Comparison of ENCODE assay signal across 33 mouse cellular contexts in the genomic region with DNA sequence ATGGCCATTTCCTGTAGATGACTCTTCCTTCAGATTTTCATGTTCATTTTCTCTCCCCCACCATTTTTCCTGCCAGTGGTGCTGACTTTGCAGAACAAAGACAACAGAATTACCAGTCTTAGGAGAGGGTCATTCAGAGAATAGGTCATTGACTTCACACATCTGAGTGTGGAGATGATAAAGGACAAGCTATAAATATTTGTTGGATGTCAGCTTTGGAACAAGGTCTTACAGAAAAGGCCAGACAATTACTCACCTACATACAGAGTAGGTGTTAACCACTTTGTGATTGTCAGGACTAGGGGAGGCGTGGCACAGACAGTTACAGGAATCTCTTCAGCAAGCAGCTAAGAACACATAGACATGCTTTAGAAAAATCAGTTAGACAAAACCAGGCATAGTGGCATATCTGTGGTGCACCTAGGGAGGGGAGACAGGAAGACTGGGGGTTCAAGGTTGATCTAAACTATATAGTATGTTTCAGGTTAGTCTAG. TPM values are rescaled to one million over a fixed set of nuclear protein-coding genes. Genes with fewer than 3 reads are reported as not detected.
A peak's percentile ranks its signal among the peaks of the same experiment; 100 is the strongest.
DNase-seq lines count a peak whose midpoint lies in the region; ATAC-seq and TF ChIP-seq lines count a peak whose summit lies in the region.
"Had no signal": no experiment of that assay in that cellular context is flagged by ENCODE, and none has a peak within 500 bp of the region (broad histone marks: within the 10 kb centered on the region; RNA-seq: fewer than 3 reads in every experiment).

No protein-coding gene starts in this region.

- no peaks in the 10 kb centered on the region for H3K27me3 ChIP-seq in heart, embryonic 13.5 days (replicated peaks)
- H3K27me3 ChIP-seq in heart, postnatal 0 days (ENCODE audit: control insufficient read depth, insufficient read depth, low read length), result no peaks in the 10 kb centered on the region
- H3K27me3 ChIP-seq in heart, embryonic 12.5 days (replicated peaks), result no peaks in the 10 kb centered on the region
- H3K27me3 ChIP-seq: embryonic facial prominence, embryonic 12.5 days; embryonic facial prominence, embryonic 15.5 days had no signal

- no peak overlapping the region for H3K4me2 ChIP-seq in heart, embryonic 13.5 days
- H3K4me2 ChIP-seq in heart, postnatal 0 days (ENCODE audit: low read depth, low read length), result no peak overlapping the region
- H3K4me2 ChIP-seq in heart, embryonic 12.5 days, result no peak overlapping the region
- H3K4me2 ChIP-seq: embryonic facial prominence, embryonic 12.5 days; embryonic facial prominence, embryonic 15.5 days; hindbrain, embryonic 14.5 days had no signal

- peaks cover 26% of the 10 kb centered on the region for H3K4me1 ChIP-seq in heart, embryonic 13.5 days
- H3K4me1 ChIP-seq in heart, postnatal 0 days (ENCODE audit: control insufficient read depth, insufficient read depth), result peaks cover 11% of the 10 kb centered on the region; the same call in 1 of the 2 replicates
- H3K4me1 ChIP-seq in heart, embryonic 12.5 days (replicated peaks), result peaks cover 7% of the 10 kb centered on the region
- H3K4me1 ChIP-seq: embryonic facial prominence, embryonic 12.5 days; embryonic facial prominence, embryonic 15.5 days had no signal

- H3K36me3 ChIP-seq in heart, embryonic 13.5 days, result no peaks in the 10 kb centered on the region
- no peaks in the 10 kb centered on the region for H3K36me3 ChIP-seq in heart, postnatal 0 days (replicated peaks; ENCODE audit: control insufficient read depth, insufficient read depth, low read length)
- no peaks in the 10 kb centered on the region for H3K36me3 ChIP-seq in heart, embryonic 12.5 days
- H3K36me3 ChIP-seq: embryonic facial prominence, embryonic 12.5 days; embryonic facial prominence, embryonic 15.5 days had no signal

- TF ChIP-seq EP300 in heart, postnatal 0 days (IDR thresholded peaks at IDR 0.05; ENCODE audit: low read depth), result peak; percentile 46; the same call in 1 of the 2 replicates

- no peak overlapping the region for H3K9ac ChIP-seq in heart, embryonic 13.5 days
- no peak overlapping the region for H3K9ac ChIP-seq in heart, postnatal 0 days (replicated peaks; ENCODE audit: low read depth, low read length)
- H3K9ac ChIP-seq in heart, embryonic 12.5 days, result no peak overlapping the region
- H3K9ac ChIP-seq: embryonic facial prominence, embryonic 12.5 days; embryonic facial prominence, embryonic 15.5 days; forebrain, postnatal 0 days; hindbrain, embryonic 14.5 days had no signal

- no peaks in the 10 kb centered on the region for H3K9me3 ChIP-seq in heart, embryonic 13.5 days
- no peaks in the 10 kb centered on the region for H3K9me3 ChIP-seq in heart, postnatal 0 days (replicated peaks; ENCODE audit: control insufficient read depth, low read length)
- H3K9me3 ChIP-seq in heart, embryonic 12.5 days (replicated peaks), result no peaks in the 10 kb centered on the region
- H3K9me3 ChIP-seq: embryonic facial prominence, embryonic 12.5 days; embryonic facial prominence, embryonic 15.5 days had no signal

- WGBS in heart, embryonic 13.5 days, result 48% methylated on average over 1 of the region's 1 CpGs
- 26% methylated on average over 1 of the region's 1 CpGs for WGBS in heart, postnatal 0 days
- WGBS in heart, embryonic 12.5 days, result 49% methylated on average over 1 of the region's 1 CpGs

- TF ChIP-seq CTCF in heart, postnatal 0 days (IDR thresholded peaks at IDR 0.05; ENCODE audit: low read depth), result no peak

- H3K4me3 ChIP-seq in heart, embryonic 13.5 days, result no peak overlapping the region
- no peak overlapping the region for H3K4me3 ChIP-seq in heart, postnatal 0 days (ENCODE audit: low read depth, low read length)
- no peak overlapping the region for H3K4me3 ChIP-seq in heart, embryonic 12.5 days
- H3K4me3 ChIP-seq: embryonic facial prominence, embryonic 12.5 days; embryonic facial prominence, embryonic 15.5 days; gastrocnemius, adult 2 months had no signal

- DNase-seq in heart, postnatal 36 days, result no peak
- DNase-seq in heart, postnatal 0 days (ENCODE audit: low spot score), result peak; percentile 48
- DNase-seq in natural killer cell, adult 2 months (ENCODE audit: low spot score in 2 of 2), result peak; percentile 55 to 78
- DNase-seq in spleen, postnatal 10 days (ENCODE audit: low spot score in 2 of 2), result no peak
- DNase-seq: adrenal gland, adult 2 months; adrenal gland, postnatal 14 days; cerebellum, adult 11 months; cerebellum, adult 2 months; cerebellum, adult 9-11 months; cerebellum, postnatal 25 days; forebrain, postnatal 0 days; gastrocnemius, adult 2 months; gastrocnemius, postnatal 14 days; kidney, adult 2 months had no signal

- H3K27ac ChIP-seq in heart, embryonic 13.5 days (replicated peaks), result peak overlapping the region; percentile 39
- H3K27ac ChIP-seq in heart, postnatal 0 days (ENCODE audit: low read depth), result peak overlapping the region; percentile 46; the same call in 1 of the 2 replicates
- H3K27ac ChIP-seq in heart, embryonic 12.5 days (ENCODE audit: poor library complexity, severe bottlenecking), result no peak overlapping the region
- H3K27ac ChIP-seq: embryonic facial prominence, embryonic 12.5 days; embryonic facial prominence, embryonic 15.5 days; gastrocnemius, adult 2 months; hindbrain, embryonic 14.5 days; hindbrain, postnatal 0 days had no signal

- intact Hi-C loops in heart, postnatal 36 days (cut with DNase I), result no loop called here

- no peak; the same call in 1 of the 2 replicates for ATAC-seq in heart, embryonic 13.5 days (ENCODE audit: extremely low read depth, insufficient number of reproducible peaks, low FRiP score, low TSS enrichment)
- ATAC-seq in heart, postnatal 0 days (ENCODE audit: insufficient read depth, low read depth), result peak; percentile 70
- ATAC-seq in heart, embryonic 12.5 days (ENCODE audit: insufficient number of reproducible peaks, low FRiP score), result no peak
- ATAC-seq: CD4-positive, CD25-positive, alpha-beta regulatory T cell, adult 4 months; forebrain, embryonic 14.5 days; forebrain, postnatal 0 days; hindbrain, postnatal 0 days; intestine, postnatal 0 days had no signal

RNA-seq across cellular contexts. Expression of gene Rpl9-ps1, which starts 8.6 kb away (rescaled TPM):
- not detected in 2 replicates for polyA plus RNA-seq in heart, embryonic 13.5 days (2015; fragmentation: Nextera tagmentation; extraction: Ambion mirVana)
- total RNA-seq in heart, postnatal 36 days (2021), result not detected
- not detected in 2 replicates for total RNA-seq in heart, postnatal 0 days (2014; rRNA removed; ENCODE audit: low replicate concordance)
- not detected in 2 replicates for polyA plus RNA-seq in heart, postnatal 0 days (2015; fragmentation: Nextera tagmentation; extraction: Ambion mirVana)
- not detected in 2 replicates for polyA plus RNA-seq in heart, embryonic 12.5 days (2016; fragmentation: Nextera tagmentation; extraction: Ambion mirVana)
- total RNA-seq: adrenal gland, adult 2 months; adrenal gland, postnatal 14 days; adrenal gland, postnatal 4 days; forebrain, postnatal 0 days; gastrocnemius, adult 2 months; gastrocnemius, postnatal 14 days; gastrocnemius, postnatal 4 days; heart, adult 18-20 months; heart, postnatal 25 days; hindbrain, postnatal 0 days; MEL had no signal
- polyA plus RNA-seq: adrenal gland, adult 2 months; C2C12; CD4-positive, CD25-positive, alpha-beta regulatory T cell, adult 4 months; cerebellum, adult 2 months; embryonic facial prominence, embryonic 12.5 days; embryonic facial prominence, embryonic 15.5 days; forebrain, embryonic 11.5 days; forebrain, embryonic 14.5 days; forebrain, postnatal 0 days; frontal cortex, adult 2 months; hindbrain, embryonic 11.5 days; hindbrain, embryonic 14.5 days; hindbrain, postnatal 0 days; intestine, embryonic 14.5 days; intestine, postnatal 0 days; kidney, adult 2 months had no signal

RNA-seq across cellular contexts. Expression of gene Ccl3, which starts 12.4 kb away (rescaled TPM):
- 0.59 and 0.80 TPM in 2 replicates for polyA plus RNA-seq in heart, embryonic 13.5 days (2015; fragmentation: Nextera tagmentation; extraction: Ambion mirVana)
- total RNA-seq in heart, postnatal 36 days (2021), result not detected
- total RNA-seq in heart, postnatal 0 days (2014; rRNA removed; ENCODE audit: low replicate concordance), result 0.73 TPM in 1 of 2 replicates, not detected in the other
- polyA plus RNA-seq in heart, postnatal 0 days (2015; fragmentation: Nextera tagmentation; extraction: Ambion mirVana), result 0.31 and 0.52 TPM in 2 replicates
- 0.23 and 0.44 TPM in 2 replicates for polyA plus RNA-seq in heart, embryonic 12.5 days (2016; fragmentation: Nextera tagmentation; extraction: Ambion mirVana)
- total RNA-seq: adrenal gland, postnatal 14 days; gastrocnemius, adult 2 months; gastrocnemius, postnatal 14 days; gastrocnemius, postnatal 4 days; heart, adult 18-20 months; MEL had no signal
- polyA plus RNA-seq: C2C12; CD4-positive, CD25-positive, alpha-beta regulatory T cell, adult 4 months had no signal

RNA-seq across cellular contexts. Expression of gene Ccl4, which starts 25.6 kb away (rescaled TPM):
- 1.2 and 2.1 TPM in 2 replicates for polyA plus RNA-seq in heart, embryonic 13.5 days (2015; fragmentation: Nextera tagmentation; extraction: Ambion mirVana)
- total RNA-seq in heart, postnatal 36 days (2021), result not detected
- total RNA-seq in heart, postnatal 0 days (2014; rRNA removed; ENCODE audit: low replicate concordance), result not detected in 2 replicates
- polyA plus RNA-seq in heart, postnatal 0 days (2015; fragmentation: Nextera tagmentation; extraction: Ambion mirVana), result 0.98 and 1.7 TPM in 2 replicates
- polyA plus RNA-seq in heart, embryonic 12.5 days (2016; fragmentation: Nextera tagmentation; extraction: Ambion mirVana), result 0.37 and 0.51 TPM in 2 replicates
- total RNA-seq: adrenal gland, postnatal 14 days; forebrain, postnatal 0 days; gastrocnemius, adult 2 months; gastrocnemius, postnatal 14 days; heart, adult 18-20 months; heart, postnatal 25 days; hindbrain, postnatal 0 days; MEL had no signal
- polyA plus RNA-seq: C2C12; forebrain, embryonic 11.5 days had no signal

RNA-seq across cellular contexts. Expression of gene Ccl6, which starts 43.9 kb away (rescaled TPM):
- polyA plus RNA-seq in heart, embryonic 13.5 days (2015; fragmentation: Nextera tagmentation; extraction: Ambion mirVana), result 2.7 and 3.8 TPM in 2 replicates
- 10 to 100 TPM; 11.3 to 24.4 TPM for total RNA-seq in heart, postnatal 36 days (2021)
- total RNA-seq in heart, postnatal 0 days (2014; rRNA removed; ENCODE audit: low replicate concordance), result 2.2 TPM in 1 of 2 replicates, not detected in the other
- polyA plus RNA-seq in heart, postnatal 0 days (2015; fragmentation: Nextera tagmentation; extraction: Ambion mirVana), result 5.1 and 5.5 TPM in 2 replicates
- polyA plus RNA-seq in heart, embryonic 12.5 days (2016; fragmentation: Nextera tagmentation; extraction: Ambion mirVana), result 0.86 and 1.5 TPM in 2 replicates
- total RNA-seq: hindbrain, postnatal 0 days; MEL had no signal
- polyA plus RNA-seq: C2C12; CD4-positive, CD25-positive, alpha-beta regulatory T cell, adult 4 months had no signal

RNA-seq across cellular contexts. Expression of gene Ccl9, which starts 58.4 kb away (rescaled TPM):
- polyA plus RNA-seq in heart, embryonic 13.5 days (2015; fragmentation: Nextera tagmentation; extraction: Ambion mirVana), result 2.1 and 2.7 TPM in 2 replicates
- total RNA-seq in heart, postnatal 36 days (2021), result 10 to 100 TPM in 1 of 2 experiments, 1 to 10 TPM in 1; 6.4 to 16.6 TPM
- total RNA-seq in heart, postnatal 0 days (2014; rRNA removed; ENCODE audit: low replicate concordance), result 3.5 and 8.6 TPM in 2 replicates
- 2.2 and 3.6 TPM in 2 replicates for polyA plus RNA-seq in heart, postnatal 0 days (2015; fragmentation: Nextera tagmentation; extraction: Ambion mirVana)
- polyA plus RNA-seq in heart, embryonic 12.5 days (2016; fragmentation: Nextera tagmentation; extraction: Ambion mirVana), result 0.66 and 1.5 TPM in 2 replicates
- polyA plus RNA-seq: CD4-positive, CD25-positive, alpha-beta regulatory T cell, adult 4 months had no signal

Comparison
In these comparisons a context has a peak if more than half of its experiments do, and no peak if none do; other contexts are left out.
1. DNase-seq: peak in heart, postnatal 0 days (single experiment) and natural killer cell, adult 2 months (2 of 2); none in heart, postnatal 36 days (0 of 2) and spleen, postnatal 10 days (0 of 2).